Mouse (Mus musculus): ENCODE data around the gene Gpr19. TPM values are rescaled to one million over a fixed set of nuclear protein-coding genes. Genes with fewer than 3 reads are reported as not detected.

Gpr19 gene
- polyA plus RNA-seq, 1 experiment from 2014 or later: 9.8 TPM

DNA sequence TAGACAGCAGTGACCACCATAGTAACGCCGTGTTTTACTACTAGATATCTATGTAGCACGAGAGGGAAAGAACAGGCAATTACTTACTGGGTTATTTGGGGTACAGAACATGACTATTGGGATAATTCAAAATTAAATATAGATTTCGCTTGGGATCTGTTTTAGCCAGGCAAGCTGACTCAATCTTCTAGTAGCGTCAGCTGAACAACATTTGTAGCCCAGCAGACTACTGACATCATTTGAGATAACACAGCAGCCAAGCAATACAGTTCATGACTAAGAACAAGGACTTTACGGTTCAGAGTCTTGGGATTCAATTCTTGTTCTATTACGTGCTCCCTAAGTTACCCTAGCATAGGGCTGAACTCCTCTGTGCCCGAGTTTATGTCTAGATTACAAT, 11.9 kb downstream of the Gpr19 start:
- Histone ChIP-seq H3K9me3 (ENCODE audit: low read length) (no peaks in the 10 kb centered on the region), H3K9ac (replicated peaks; ENCODE audit: low read depth) (no peak overlapping the region), H3K4me1 (ENCODE audit: insufficient read depth, low read depth, low read length) (no peaks in the 10 kb centered on the region), H3K27ac (ENCODE audit: low read length) (no peak overlapping the region), H3K4me3 (ENCODE audit: low read depth, low read length) (no peak overlapping the region), H3K4me2 (replicated peaks; ENCODE audit: low read depth, low read length) (no peak overlapping the region), H3K27me3 (replicated peaks; ENCODE audit: insufficient read depth, low read length) (no peaks in the 10 kb centered on the region), H3K36me3 (ENCODE audit: insufficient read depth, low read length) (no peaks in the 10 kb centered on the region)
- TF ChIP-seq CTCF (IDR thresholded peaks at IDR 0.05) (no peak), EP300 (IDR thresholded peaks at IDR 0.05) (no peak)
- WGBS: 86% methylated on average over 8 of the region's 8 CpGs
- ATAC-seq (no peak), DNase-seq (ENCODE audit: low spot score) (no peak)

DNA sequence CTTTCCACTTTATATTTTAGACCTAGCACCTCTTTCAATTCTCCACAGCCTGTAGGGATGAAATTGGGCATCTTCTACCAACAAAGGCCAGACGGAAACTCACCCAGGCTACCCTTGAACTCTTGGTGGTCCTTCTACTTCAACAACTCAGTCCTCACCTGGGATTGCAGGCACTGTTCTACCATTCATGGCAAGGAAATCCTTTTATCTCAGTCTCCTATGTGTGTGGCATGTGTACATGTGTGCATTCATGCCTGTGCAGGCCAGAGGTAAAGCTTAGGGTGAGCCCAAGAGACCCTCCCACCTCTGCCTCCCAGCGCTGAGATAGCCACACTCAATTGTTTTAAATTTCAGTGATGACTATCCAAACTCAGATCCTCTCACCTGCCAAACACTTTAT, 12.9 kb downstream of the Gpr19 start:
- 92% methylated on average over 2 of the region's 2 CpGs for WGBS
- Histone ChIP-seq H3K4me3 (ENCODE audit: low read depth, low read length) (no peak overlapping the region), H3K4me2 (replicated peaks; ENCODE audit: low read depth, low read length) (no peak overlapping the region), H3K27me3 (replicated peaks; ENCODE audit: insufficient read depth, low read length) (no peaks in the 10 kb centered on the region), H3K9ac (replicated peaks; ENCODE audit: low read depth) (no peak overlapping the region), H3K4me1 (ENCODE audit: insufficient read depth, low read depth, low read length) (no peaks in the 10 kb centered on the region), H3K36me3 (ENCODE audit: insufficient read depth, low read length) (no peaks in the 10 kb centered on the region), H3K9me3 (ENCODE audit: low read length) (no peaks in the 10 kb centered on the region), H3K27ac (ENCODE audit: low read length) (no peak overlapping the region)
- ATAC-seq (no peak), DNase-seq (ENCODE audit: low spot score) (no peak)
- no peak for TF ChIP-seq EP300 (IDR thresholded peaks at IDR 0.05)
- no peak for TF ChIP-seq CTCF (IDR thresholded peaks at IDR 0.05)

GRCm38 (mm10) chr6:134883661-134884060, 14.7 kb downstream of the Gpr19 start:
- Histone ChIP-seq H3K9me3 (ENCODE audit: low read length) (no peaks in the 10 kb centered on the region), H3K4me3 (ENCODE audit: low read depth, low read length) (no peak overlapping the region), H3K4me1 (ENCODE audit: insufficient read depth, low read depth, low read length) (no peaks in the 10 kb centered on the region), H3K27ac (ENCODE audit: low read length) (no peak overlapping the region), H3K4me2 (replicated peaks; ENCODE audit: low read depth, low read length) (no peak overlapping the region), H3K27me3 (replicated peaks; ENCODE audit: insufficient read depth, low read length) (no peaks in the 10 kb centered on the region), H3K9ac (replicated peaks; ENCODE audit: low read depth) (no peak overlapping the region), H3K36me3 (ENCODE audit: insufficient read depth, low read length) (no peaks in the 10 kb centered on the region)
- no peak for ATAC-seq
- WGBS: 83% methylated on average over 4 of the region's 4 CpGs
- TF ChIP-seq EP300 (IDR thresholded peaks at IDR 0.05): no peak
- TF ChIP-seq CTCF (IDR thresholded peaks at IDR 0.05): no peak
- DNase-seq (ENCODE audit: low spot score): no peak

DNA sequence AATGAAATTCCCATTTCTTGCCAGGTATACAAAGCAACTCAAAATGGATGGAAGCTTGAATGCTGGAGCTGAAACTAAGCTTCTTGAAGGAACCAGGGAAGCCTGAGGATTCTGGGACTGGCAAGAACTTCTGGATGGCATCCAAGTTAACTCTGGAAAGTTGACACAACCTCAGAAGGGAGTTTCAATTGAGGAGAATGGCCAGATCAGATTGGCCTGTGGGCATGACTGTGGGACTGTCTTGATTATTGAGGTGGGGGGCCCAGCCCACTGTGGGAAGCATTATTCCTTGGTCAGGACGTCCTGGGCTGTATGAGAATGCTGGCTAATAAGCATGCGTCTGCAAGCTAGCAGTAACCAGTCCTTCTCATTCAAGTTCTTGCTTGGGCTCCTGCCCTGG, 18.3 kb downstream of the Gpr19 start:
- Histone ChIP-seq H3K4me3 (ENCODE audit: low read depth, low read length) (no peak overlapping the region), H3K9me3 (ENCODE audit: low read length) (no peaks in the 10 kb centered on the region), H3K36me3 (ENCODE audit: insufficient read depth, low read length) (no peaks in the 10 kb centered on the region), H3K27me3 (replicated peaks; ENCODE audit: insufficient read depth, low read length) (no peaks in the 10 kb centered on the region), H3K4me1 (ENCODE audit: insufficient read depth, low read depth, low read length) (no peaks in the 10 kb centered on the region), H3K4me2 (replicated peaks; ENCODE audit: low read depth, low read length) (no peak overlapping the region), H3K9ac (replicated peaks; ENCODE audit: low read depth) (no peak overlapping the region), H3K27ac (ENCODE audit: low read length) (no peak overlapping the region)
- 55% methylated on average over 2 of the region's 2 CpGs for WGBS
- TF ChIP-seq EP300 (IDR thresholded peaks at IDR 0.05) (no peak), CTCF (IDR thresholded peaks at IDR 0.05) (no peak)
- no peak for DNase-seq (ENCODE audit: low spot score)
- no peak for ATAC-seq

DNA sequence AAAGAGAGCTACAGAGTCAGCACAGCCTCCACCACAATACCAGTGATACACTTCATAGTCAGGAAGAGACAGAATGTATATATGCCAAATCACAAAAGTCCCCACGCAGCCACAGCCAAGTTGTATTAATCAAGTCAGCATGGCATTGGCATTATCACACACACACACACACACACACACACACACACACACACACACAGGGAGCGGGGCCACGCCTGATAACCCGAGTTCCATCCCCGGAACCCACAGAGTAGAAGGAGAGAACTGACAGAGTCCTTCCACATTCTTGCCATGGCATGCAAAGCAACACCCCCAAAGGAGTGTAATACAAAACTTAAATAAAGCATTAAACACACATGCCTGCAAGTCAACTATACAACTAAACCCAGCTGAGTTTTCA, 18.8 kb downstream of the Gpr19 start:
- DNase-seq (ENCODE audit: low spot score) (no peak), ATAC-seq (no peak)
- Histone ChIP-seq H3K4me2 (replicated peaks; ENCODE audit: low read depth, low read length) (no peak overlapping the region), H3K9ac (replicated peaks; ENCODE audit: low read depth) (no peak overlapping the region), H3K27me3 (replicated peaks; ENCODE audit: insufficient read depth, low read length) (no peaks in the 10 kb centered on the region), H3K4me1 (ENCODE audit: insufficient read depth, low read depth, low read length) (no peaks in the 10 kb centered on the region), H3K4me3 (ENCODE audit: low read depth, low read length) (no peak overlapping the region), H3K9me3 (ENCODE audit: low read length) (no peaks in the 10 kb centered on the region), H3K36me3 (ENCODE audit: insufficient read depth, low read length) (no peaks in the 10 kb centered on the region), H3K27ac (ENCODE audit: low read length) (no peak overlapping the region)
- WGBS: 89% methylated on average over 5 of the region's 5 CpGs
- TF ChIP-seq EP300 (IDR thresholded peaks at IDR 0.05) (no peak), CTCF (IDR thresholded peaks at IDR 0.05) (no peak)

DNA sequence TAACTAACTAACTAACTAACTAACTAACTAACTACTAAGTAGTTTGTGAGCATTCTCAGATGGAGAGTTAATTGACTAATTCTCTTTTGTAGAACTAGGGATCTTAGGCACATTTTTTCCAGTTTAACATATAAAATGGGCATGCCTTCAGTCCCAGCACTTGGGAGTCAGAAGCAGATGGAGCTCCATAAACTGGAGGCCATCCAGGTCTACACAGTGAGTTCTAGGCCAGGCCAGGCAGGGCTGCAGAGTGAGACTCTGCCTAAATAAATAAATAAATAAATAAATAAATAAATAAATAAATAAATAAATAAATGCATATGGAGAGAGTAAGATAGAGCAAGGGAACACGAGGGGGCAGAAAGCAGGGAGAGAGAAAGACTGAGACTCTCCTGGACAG, 20.5 kb downstream of the Gpr19 start:
- no peaks in the 10 kb centered on the region for H3K36me3 ChIP-seq (ENCODE audit: insufficient read depth, low read length)
- H3K27me3 ChIP-seq (replicated peaks; ENCODE audit: insufficient read depth, low read length): no peaks in the 10 kb centered on the region
- DNase-seq (ENCODE audit: low spot score) (no peak), ATAC-seq (no peak)
- WGBS: 62% methylated on average over 1 of the region's 1 CpGs
- no peak overlapping the region for H3K4me2 ChIP-seq (replicated peaks; ENCODE audit: low read depth, low read length)
- TF ChIP-seq EP300 (IDR thresholded peaks at IDR 0.05) (no peak), CTCF (IDR thresholded peaks at IDR 0.05) (no peak)
- no peaks in the 10 kb centered on the region for H3K4me1 ChIP-seq (ENCODE audit: insufficient read depth, low read depth, low read length)
- no peak overlapping the region for H3K9ac ChIP-seq (replicated peaks; ENCODE audit: low read depth)
- H3K4me3 ChIP-seq (ENCODE audit: low read depth, low read length): no peak overlapping the region
- H3K27ac ChIP-seq (ENCODE audit: low read length): no peak overlapping the region
- H3K9me3 ChIP-seq (ENCODE audit: low read length): no peaks in the 10 kb centered on the region

DNA sequence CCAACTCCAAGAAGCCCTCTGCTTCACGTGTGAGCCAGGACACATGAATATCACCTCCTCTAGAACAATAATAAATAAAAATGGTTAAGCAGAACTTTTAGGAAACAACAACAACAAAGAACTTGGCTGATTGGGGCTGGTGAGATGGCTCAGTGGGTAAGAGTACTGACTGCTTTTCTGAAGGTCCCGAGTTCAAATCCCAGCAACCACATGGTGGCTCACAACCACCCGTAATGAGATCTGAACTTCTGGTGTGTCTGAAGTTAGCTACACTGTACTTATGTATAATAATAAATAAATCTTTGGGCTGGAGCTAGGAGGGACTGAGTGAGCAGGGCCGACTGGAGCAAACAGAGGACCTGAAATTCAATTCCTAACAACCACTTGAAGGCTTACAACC, 21.1 kb downstream of the Gpr19 start:
- 86% methylated on average over 4 of the region's 4 CpGs for WGBS
- Histone ChIP-seq H3K9ac (replicated peaks; ENCODE audit: low read depth) (no peak overlapping the region), H3K9me3 (ENCODE audit: low read length) (no peaks in the 10 kb centered on the region), H3K4me1 (ENCODE audit: insufficient read depth, low read depth, low read length) (no peaks in the 10 kb centered on the region), H3K4me2 (replicated peaks; ENCODE audit: low read depth, low read length) (no peak overlapping the region), H3K36me3 (ENCODE audit: insufficient read depth, low read length) (no peaks in the 10 kb centered on the region), H3K4me3 (ENCODE audit: low read depth, low read length) (no peak overlapping the region), H3K27me3 (replicated peaks; ENCODE audit: insufficient read depth, low read length) (no peaks in the 10 kb centered on the region), H3K27ac (ENCODE audit: low read length) (no peak overlapping the region)
- DNase-seq (ENCODE audit: low spot score) (no peak), ATAC-seq (no peak)
- no peak for TF ChIP-seq EP300 (IDR thresholded peaks at IDR 0.05)
- TF ChIP-seq CTCF (IDR thresholded peaks at IDR 0.05): no peak
